Mouse (Mus musculus): ENCODE measurements around the gene Zc3h12c. TPM values are rescaled to one million over a fixed set of nuclear protein-coding genes. Genes with fewer than 3 reads are reported as not detected.
"Not testable (repeated sequence)": the region's sequence is repeated elsewhere in the genome, so short reads cannot be mapped to it uniquely, and the experiment has no call there.

The Zc3h12c gene
- polyA plus RNA-seq, 1 experiment from 2014 or later, result 1.7 TPM

GRCm38 (mm10) chr9:52093108-52093507, 75.3 kb downstream of the Zc3h12c start:
- H3K4me1 ChIP-seq (replicated peaks; ENCODE audit: control insufficient read depth, insufficient read depth, low read length), result peaks cover 20% of the 10 kb centered on the region
- DNase-seq (ENCODE audit: low spot score), result peak; percentile 43
- WGBS, result 24% methylated on average over 8 of the region's 8 CpGs
- H3K4me2 ChIP-seq, result no peak overlapping the region; the same call in 1 of the 2 replicates
- peak overlapping the region; percentile 23; the same call in 1 of the 2 replicates for H3K27ac ChIP-seq (ENCODE audit: low read depth, low read length)
- no peak overlapping the region for H3K4me3 ChIP-seq (ENCODE audit: low read depth, low read length)
- no peak overlapping the region for H3K9ac ChIP-seq (ENCODE audit: low read depth, low read length)
- peak; percentile 85 for ATAC-seq (replicated peaks; ENCODE audit: low FRiP score)
- no peaks in the 10 kb centered on the region for H3K9me3 ChIP-seq (ENCODE audit: control insufficient read depth, low read length)
- no peaks in the 10 kb centered on the region for H3K27me3 ChIP-seq (replicated peaks; ENCODE audit: control insufficient read depth, insufficient read depth, low read length)
- H3K36me3 ChIP-seq (ENCODE audit: control insufficient read depth, insufficient read depth, low read length), result peaks cover 9% of the 10 kb centered on the region

- WGBS, result 76% methylated on average over 5 of the region's 5 CpGs
- no peak for ATAC-seq (replicated peaks; ENCODE audit: low FRiP score)
- no peak overlapping the region for H3K4me3 ChIP-seq (ENCODE audit: low read depth, low read length)
Measured at GRCm38 (mm10) chr9:52092311-52092710, 76.1 kb downstream of the Zc3h12c start.

GRCm38 (mm10) chr9:52091752-52092151, 76.6 kb downstream of the Zc3h12c start:
- peaks cover 21% of the 10 kb centered on the region for H3K36me3 ChIP-seq (ENCODE audit: control insufficient read depth, insufficient read depth, low read length)
- H3K27ac ChIP-seq (ENCODE audit: low read depth, low read length), result no peak overlapping the region
- DNase-seq (ENCODE audit: low spot score) (no peak), ATAC-seq (replicated peaks; ENCODE audit: low FRiP score) (no peak)
- no peak overlapping the region for H3K4me2 ChIP-seq
- no peak overlapping the region for H3K9ac ChIP-seq (ENCODE audit: low read depth, low read length)
- no peaks in the 10 kb centered on the region for H3K9me3 ChIP-seq (ENCODE audit: control insufficient read depth, low read length)
- peaks cover 20% of the 10 kb centered on the region for H3K4me1 ChIP-seq (replicated peaks; ENCODE audit: control insufficient read depth, insufficient read depth, low read length)
- 85% methylated on average over 9 of the region's 9 CpGs for WGBS
- no peaks in the 10 kb centered on the region for H3K27me3 ChIP-seq (replicated peaks; ENCODE audit: control insufficient read depth, insufficient read depth, low read length)
- H3K4me3 ChIP-seq (ENCODE audit: low read depth, low read length), result no peak overlapping the region

More at GRCm38 (mm10) chr9:52092311-52092710, 76.1 kb downstream of the Zc3h12c start:
- DNase-seq (ENCODE audit: low spot score), result no peak
- Histone ChIP-seq H3K4me1 (replicated peaks; ENCODE audit: control insufficient read depth, insufficient read depth, low read length) (peaks cover 20% of the 10 kb centered on the region), H3K9me3 (ENCODE audit: control insufficient read depth, low read length) (no peaks in the 10 kb centered on the region), H3K36me3 (ENCODE audit: control insufficient read depth, insufficient read depth, low read length) (peaks cover 15% of the 10 kb centered on the region), H3K4me2 (no peak overlapping the region), H3K27me3 (replicated peaks; ENCODE audit: control insufficient read depth, insufficient read depth, low read length) (no peaks in the 10 kb centered on the region), H3K9ac (ENCODE audit: low read depth, low read length) (no peak overlapping the region), H3K27ac (ENCODE audit: low read depth, low read length) (0 out of 2 replicates have a peak overlapping the region, but pooled peaks have one; percentile 16)

GRCm38 (mm10) chr9:52082414-52082813, 86.0 kb downstream of the Zc3h12c start:
- Histone ChIP-seq H3K9ac (ENCODE audit: low read depth, low read length) (no peak overlapping the region), H3K36me3 (ENCODE audit: control insufficient read depth, insufficient read depth, low read length) (peaks cover 35% of the 10 kb centered on the region), H3K4me1 (replicated peaks; ENCODE audit: control insufficient read depth, insufficient read depth, low read length) (no peaks in the 10 kb centered on the region), H3K4me3 (ENCODE audit: low read depth, low read length) (no peak overlapping the region), H3K4me2 (no peak overlapping the region), H3K9me3 (ENCODE audit: control insufficient read depth, low read length) (no peaks in the 10 kb centered on the region), H3K27me3 (replicated peaks; ENCODE audit: control insufficient read depth, insufficient read depth, low read length) (no peaks in the 10 kb centered on the region), H3K27ac (ENCODE audit: low read depth, low read length) (no peak overlapping the region)
- WGBS, result 87% methylated on average over 4 of the region's 4 CpGs
- DNase-seq (ENCODE audit: low spot score) (no peak), ATAC-seq (replicated peaks; ENCODE audit: low FRiP score) (no peak)

- Histone ChIP-seq H3K36me3 (ENCODE audit: control insufficient read depth, insufficient read depth, low read length) (peaks cover 31% of the 10 kb centered on the region), H3K9ac (ENCODE audit: low read depth, low read length) (no peak overlapping the region), H3K9me3 (ENCODE audit: control insufficient read depth, low read length) (no peaks in the 10 kb centered on the region), H3K27ac (ENCODE audit: low read depth, low read length) (no peak overlapping the region), H3K4me2 (no peak overlapping the region), H3K4me1 (replicated peaks; ENCODE audit: control insufficient read depth, insufficient read depth, low read length) (no peaks in the 10 kb centered on the region), H3K27me3 (replicated peaks; ENCODE audit: control insufficient read depth, insufficient read depth, low read length) (no peaks in the 10 kb centered on the region), H3K4me3 (ENCODE audit: low read depth, low read length) (no peak overlapping the region)
- WGBS, result 86% methylated on average over 2 of the region's 2 CpGs
- ATAC-seq (replicated peaks; ENCODE audit: low FRiP score), result no peak
- DNase-seq (ENCODE audit: low spot score), result no peak
Measured at GRCm38 (mm10) chr9:52081979-52082378, 86.4 kb downstream of the Zc3h12c start.

- no peak overlapping the region for H3K9ac ChIP-seq (ENCODE audit: low read depth, low read length)
- H3K4me3 ChIP-seq (ENCODE audit: low read depth, low read length), result no peak overlapping the region
- H3K4me1 ChIP-seq (replicated peaks; ENCODE audit: control insufficient read depth, insufficient read depth, low read length), result no peaks in the 10 kb centered on the region
- no peaks in the 10 kb centered on the region for H3K9me3 ChIP-seq (ENCODE audit: control insufficient read depth, low read length)
- no peak for ATAC-seq (replicated peaks; ENCODE audit: low FRiP score)
- 90% methylated on average over 1 of the region's 1 CpGs for WGBS
- peaks cover 38% of the 10 kb centered on the region for H3K36me3 ChIP-seq (ENCODE audit: control insufficient read depth, insufficient read depth, low read length)
- no peak overlapping the region for H3K27ac ChIP-seq (ENCODE audit: low read depth, low read length)
- H3K4me2 ChIP-seq, result no peak overlapping the region
- DNase-seq (ENCODE audit: low spot score), result no peak
- no peaks in the 10 kb centered on the region for H3K27me3 ChIP-seq (replicated peaks; ENCODE audit: control insufficient read depth, insufficient read depth, low read length)
Measured at GRCm38 (mm10) chr9:52077692-52078091, 90.7 kb downstream of the Zc3h12c start.

- H3K4me1 ChIP-seq (replicated peaks; ENCODE audit: control insufficient read depth, insufficient read depth, low read length), result no peaks in the 10 kb centered on the region
- H3K9me3 ChIP-seq (ENCODE audit: control insufficient read depth, low read length), result no peaks in the 10 kb centered on the region
- 83% methylated on average over 2 of the region's 2 CpGs for WGBS
- no peak overlapping the region for H3K4me2 ChIP-seq
- H3K27ac ChIP-seq (ENCODE audit: low read depth, low read length), result no peak overlapping the region
- peaks cover 35% of the 10 kb centered on the region for H3K36me3 ChIP-seq (ENCODE audit: control insufficient read depth, insufficient read depth, low read length)
- DNase-seq (ENCODE audit: low spot score), result no peak
- no peak for ATAC-seq (replicated peaks; ENCODE audit: low FRiP score)
- H3K9ac ChIP-seq (ENCODE audit: low read depth, low read length), result no peak overlapping the region
- no peaks in the 10 kb centered on the region for H3K27me3 ChIP-seq (replicated peaks; ENCODE audit: control insufficient read depth, insufficient read depth, low read length)
- H3K4me3 ChIP-seq (ENCODE audit: low read depth, low read length), result no peak overlapping the region
Measured at GRCm38 (mm10) chr9:52076089-52076488, 92.3 kb downstream of the Zc3h12c start.

GRCm38 (mm10) chr9:52072202-52072601, 96.2 kb downstream of the Zc3h12c start:
- Histone ChIP-seq H3K4me3 (ENCODE audit: low read depth, low read length) (no peak overlapping the region), H3K9ac (ENCODE audit: low read depth, low read length) (no peak overlapping the region), H3K9me3 (ENCODE audit: control insufficient read depth, low read length) (no peaks in the 10 kb centered on the region), H3K4me2 (no peak overlapping the region), H3K27me3 (replicated peaks; ENCODE audit: control insufficient read depth, insufficient read depth, low read length) (no peaks in the 10 kb centered on the region), H3K27ac (ENCODE audit: low read depth, low read length) (no peak overlapping the region), H3K36me3 (ENCODE audit: control insufficient read depth, insufficient read depth, low read length) (peaks cover 34% of the 10 kb centered on the region), H3K4me1 (replicated peaks; ENCODE audit: control insufficient read depth, insufficient read depth, low read length) (no peaks in the 10 kb centered on the region)
- no peak for ATAC-seq (replicated peaks; ENCODE audit: low FRiP score)
- no peak for DNase-seq (ENCODE audit: low spot score)

GRCm38 (mm10) chr9:52071352-52071751, 97.0 kb downstream of the Zc3h12c start:
- H3K36me3 ChIP-seq (ENCODE audit: control insufficient read depth, insufficient read depth, low read length), result peaks cover 36% of the 10 kb centered on the region
- ATAC-seq (replicated peaks; ENCODE audit: low FRiP score); H3K4me3 ChIP-seq (ENCODE audit: low read depth, low read length); H3K4me1 ChIP-seq (replicated peaks; ENCODE audit: control insufficient read depth, insufficient read depth, low read length); DNase-seq (ENCODE audit: low spot score); H3K9ac ChIP-seq (ENCODE audit: low read depth, low read length); H3K4me2 ChIP-seq; H3K9me3 ChIP-seq (ENCODE audit: control insufficient read depth, low read length); H3K27me3 ChIP-seq (replicated peaks; ENCODE audit: control insufficient read depth, insufficient read depth, low read length); H3K27ac ChIP-seq (ENCODE audit: low read depth, low read length): not testable (repeated sequence)
